Mouse (Mus musculus) neural tube, embryonic 13.5 days (tissue): ENCODE results near the gene Met. TPM values are rescaled to one million over a fixed set of nuclear protein-coding genes. Genes with fewer than 3 reads are reported as not detected.

Experiments used
- ATAC-seq: fragments of 200-750 bp; cut with Nextera tagmentation; 2 replicates; pipeline ENCODE4 v1.8.0; 2017; ENCODE audit warnings: low read depth, mild to moderate bottlenecking, moderate TSS enrichment, moderate library complexity
- H3K27ac ChIP-seq: fragments of 300-500 bp; sonication (generic); replicated peaks from 2 replicates; pipeline ENCODE4 v1.5.1; 2015; ENCODE audit warnings: moderate library complexity, mild to moderate bottlenecking, inconsistent platforms
- H3K27me3 ChIP-seq: fragments of 300-500 bp; sonication (generic); 2 replicates; pipeline ENCODE4 v1.6.1; 2015; ENCODE audit warnings: mild to moderate bottlenecking, inconsistent platforms
- H3K36me3 ChIP-seq: fragments of 300-500 bp; sonication (generic); 2 replicates; pipeline ENCODE4 v1.6.1; 2015; ENCODE audit warnings: mild to moderate bottlenecking, inconsistent platforms
- H3K4me1 ChIP-seq: fragments of 300-500 bp; sonication (generic); replicated peaks from 2 replicates; pipeline ENCODE4 v1.6.1; 2015; ENCODE audit warnings: inconsistent platforms
- H3K4me2 ChIP-seq: fragments of 300-500 bp; sonication (generic); 2 replicates; pipeline ENCODE4 v1.6.1; 2015; ENCODE audit warnings: inconsistent platforms, mild to moderate bottlenecking, moderate library complexity
- H3K4me3 ChIP-seq: fragments of 300-500 bp; sonication (generic); 2 replicates; pipeline ENCODE4 v1.5.1; 2015; ENCODE audit warnings: mild to moderate bottlenecking, inconsistent platforms
- H3K9ac ChIP-seq: fragments of 300-500 bp; sonication (generic); 2 replicates; pipeline ENCODE4 v1.6.1; 2015; ENCODE audit warnings: moderate library complexity, mild to moderate bottlenecking, inconsistent platforms
- H3K9me3 ChIP-seq: fragments of 300-500 bp; sonication (generic); 2 replicates; pipeline ENCODE4 v1.6.1; 2016; ENCODE audit warnings: inconsistent platforms
- WGBS: fragments of 180-500 bp; shearing (Covaris S2); methylation state at CpG from one replicate; pipeline ENCODE4 v1.1.7; 2015; 5-methylcytosine and 5-hydroxymethylcytosine counted together
- polyA plus RNA-seq: library from polyadenylated mRNA; unstranded; fragments of >200 nt; fragmentation: Nextera tagmentation; extraction: Ambion mirVana; gene quantifications from 2 replicates; pipeline ENCODE4 v1.2.1, GENCODE M21; 2015

Gene Met
- polyA plus RNA-seq, 1 experiment from 2014 or later, result 4.0 TPM

GRCm38 (mm10) chr6:17468993-17469392 is 5.4 kb downstream of the Met start:
- H3K36me3 ChIP-seq, result no peaks in the 10 kb centered on the region
- ATAC-seq, result no peak
- H3K9me3 ChIP-seq, result no peaks in the 10 kb centered on the region
- WGBS, result 90% methylated on average over 5 of the region's 5 CpGs
- no peak overlapping the region for H3K27ac ChIP-seq
- no peak overlapping the region for H3K4me2 ChIP-seq
- H3K27me3 ChIP-seq, result peaks cover 24% of the 10 kb centered on the region
- H3K4me1 ChIP-seq, result peaks cover 15% of the 10 kb centered on the region
- no peak overlapping the region for H3K9ac ChIP-seq
- no peak overlapping the region for H3K4me3 ChIP-seq

GRCm38 (mm10) chr6:17473128-17473527 is 9.5 kb downstream of the Met start:
- H3K9ac ChIP-seq, result no peak overlapping the region
- WGBS, result 94% methylated on average over 3 of the region's 3 CpGs
- H3K36me3 ChIP-seq, result no peaks in the 10 kb centered on the region
- H3K4me1 ChIP-seq, result no peaks in the 10 kb centered on the region
- no peaks in the 10 kb centered on the region for H3K27me3 ChIP-seq
- no peak overlapping the region for H3K4me3 ChIP-seq
- H3K4me2 ChIP-seq, result no peak overlapping the region
- H3K27ac ChIP-seq, result no peak overlapping the region
- H3K9me3 ChIP-seq, result no peaks in the 10 kb centered on the region
- no peak for ATAC-seq

- Histone ChIP-seq H3K27ac (no peak overlapping the region), H3K9me3 (no peaks in the 10 kb centered on the region), H3K4me3 (no peak overlapping the region), H3K9ac (no peak overlapping the region), H3K4me1 (no peaks in the 10 kb centered on the region), H3K27me3 (no peaks in the 10 kb centered on the region), H3K4me2 (no peak overlapping the region), H3K36me3 (no peaks in the 10 kb centered on the region)
- WGBS, result 55% methylated on average over 1 of the region's 1 CpGs
- no peak; the same call in 1 of the 2 replicates for ATAC-seq
Observed at GRCm38 (mm10) chr6:17477823-17478222, 14.2 kb downstream of the Met start.

- Histone ChIP-seq H3K27me3 (no peaks in the 10 kb centered on the region), H3K4me1 (no peaks in the 10 kb centered on the region), H3K36me3 (no peaks in the 10 kb centered on the region), H3K4me3 (no peak overlapping the region), H3K9me3 (no peaks in the 10 kb centered on the region), H3K27ac (no peak overlapping the region), H3K4me2 (no peak overlapping the region), H3K9ac (no peak overlapping the region)
- WGBS, result 78% methylated on average over 6 of the region's 6 CpGs
- no peak for ATAC-seq
Observed at GRCm38 (mm10) chr6:17478252-17478651, 14.7 kb downstream of the Met start.

- ATAC-seq, result no peak
- Histone ChIP-seq H3K9ac (no peak overlapping the region), H3K27me3 (no peaks in the 10 kb centered on the region), H3K27ac (no peak overlapping the region), H3K4me3 (no peak overlapping the region), H3K36me3 (no peaks in the 10 kb centered on the region), H3K4me2 (no peak overlapping the region), H3K4me1 (no peaks in the 10 kb centered on the region), H3K9me3 (no peaks in the 10 kb centered on the region)
- 77% methylated on average over 10 of the region's 10 CpGs for WGBS
Observed at GRCm38 (mm10) chr6:17478838-17479570, 15.4 kb downstream of the Met start.

- Histone ChIP-seq H3K27me3 (no peaks in the 10 kb centered on the region), H3K9ac (no peak overlapping the region), H3K4me3 (no peak overlapping the region), H3K36me3 (no peaks in the 10 kb centered on the region), H3K9me3 (no peaks in the 10 kb centered on the region), H3K27ac (no peak overlapping the region), H3K4me1 (0 out of 2 replicates have a peak, but pooled peaks cover 4% of the 10 kb centered on the region), H3K4me2 (no peak overlapping the region)
- 74% methylated on average over 4 of the region's 4 CpGs for WGBS
- ATAC-seq, result no peak
Observed at GRCm38 (mm10) chr6:17481068-17481467, 17.5 kb downstream of the Met start.

GRCm38 (mm10) chr6:17485244-17485643 is 21.6 kb downstream of the Met start:
- Histone ChIP-seq H3K4me1 (0 out of 2 replicates have a peak, but pooled peaks cover 4% of the 10 kb centered on the region), H3K27ac (no peak overlapping the region), H3K27me3 (no peaks in the 10 kb centered on the region), H3K9me3 (no peaks in the 10 kb centered on the region), H3K9ac (no peak overlapping the region), H3K4me3 (no peak overlapping the region), H3K4me2 (no peak overlapping the region), H3K36me3 (no peaks in the 10 kb centered on the region)
- ATAC-seq, result no peak
- WGBS, result 90% methylated on average over 5 of the region's 5 CpGs

GRCm38 (mm10) chr6:17485782-17486181 is 22.2 kb downstream of the Met start:
- no peak for ATAC-seq

GRCm38 (mm10) chr6:17488291-17488817 is 24.8 kb downstream of the Met start:
- ATAC-seq, result no peak
- Histone ChIP-seq H3K9ac (no peak overlapping the region), H3K36me3 (no peaks in the 10 kb centered on the region), H3K4me2 (no peak overlapping the region), H3K4me1 (0 out of 2 replicates have a peak, but pooled peaks cover 7% of the 10 kb centered on the region), H3K9me3 (no peaks in the 10 kb centered on the region), H3K27me3 (no peaks in the 10 kb centered on the region), H3K27ac (no peak overlapping the region), H3K4me3 (no peak overlapping the region)
- 72% methylated on average over 2 of the region's 2 CpGs for WGBS

More at GRCm38 (mm10) chr6:17485782-17486181, 22.2 kb downstream of the Met start:
- H3K9me3 ChIP-seq, result no peaks in the 10 kb centered on the region
- 91% methylated on average over 7 of the region's 7 CpGs for WGBS
- H3K4me2 ChIP-seq, result no peak overlapping the region
- H3K36me3 ChIP-seq, result no peaks in the 10 kb centered on the region
- H3K27ac ChIP-seq, result no peak overlapping the region
- no peak overlapping the region for H3K4me3 ChIP-seq
- no peaks in the 10 kb centered on the region for H3K27me3 ChIP-seq
- H3K9ac ChIP-seq, result no peak overlapping the region
- H3K4me1 ChIP-seq, result 0 out of 2 replicates have a peak, but pooled peaks cover 6% of the 10 kb centered on the region

- no peaks in the 10 kb centered on the region for H3K36me3 ChIP-seq
- 0 out of 2 replicates have a peak, but pooled peaks cover 3% of the 10 kb centered on the region for H3K4me1 ChIP-seq
- H3K4me2 ChIP-seq, result no peak overlapping the region
- no peak overlapping the region for H3K27ac ChIP-seq
- H3K9ac ChIP-seq, result no peak overlapping the region
- no peaks in the 10 kb centered on the region for H3K9me3 ChIP-seq
- ATAC-seq, result no peak
- no peaks in the 10 kb centered on the region for H3K27me3 ChIP-seq
- no peak overlapping the region for H3K4me3 ChIP-seq
- WGBS, result 56% methylated on average over 2 of the region's 2 CpGs
Observed at GRCm38 (mm10) chr6:17490786-17491185, 27.2 kb downstream of the Met start.

- no peaks in the 10 kb centered on the region for H3K9me3 ChIP-seq
- H3K36me3 ChIP-seq, result no peaks in the 10 kb centered on the region
- 91% methylated on average over 10 of the region's 10 CpGs for WGBS
- H3K4me3 ChIP-seq, result no peak overlapping the region
- no peak overlapping the region for H3K9ac ChIP-seq
- H3K4me1 ChIP-seq, result 0 out of 2 replicates have a peak, but pooled peaks cover 3% of the 10 kb centered on the region
- no peak for ATAC-seq
- no peak overlapping the region for H3K4me2 ChIP-seq
- no peak overlapping the region for H3K27ac ChIP-seq
- no peaks in the 10 kb centered on the region for H3K27me3 ChIP-seq
Observed at GRCm38 (mm10) chr6:17491502-17491901, 27.9 kb downstream of the Met start.

GRCm38 (mm10) chr6:17492062-17492461 is 28.5 kb downstream of the Met start:
- Histone ChIP-seq H3K9me3 (no peaks in the 10 kb centered on the region), H3K4me1 (0 out of 2 replicates have a peak, but pooled peaks cover 3% of the 10 kb centered on the region), H3K27me3 (no peaks in the 10 kb centered on the region), H3K27ac (no peak overlapping the region), H3K4me3 (no peak overlapping the region), H3K36me3 (no peaks in the 10 kb centered on the region), H3K4me2 (no peak overlapping the region), H3K9ac (no peak overlapping the region)
- ATAC-seq, result no peak
- 93% methylated on average over 8 of the region's 8 CpGs for WGBS
